Mouse (Mus musculus): ENCODE measurements around the gene Fam78b. TPM values are rescaled to one million over a fixed set of nuclear protein-coding genes. Genes with fewer than 3 reads are reported as not detected.

Fam78b gene
- polyA plus RNA-seq, 1 experiment from 2014 or later = 1.7 TPM

DNA sequence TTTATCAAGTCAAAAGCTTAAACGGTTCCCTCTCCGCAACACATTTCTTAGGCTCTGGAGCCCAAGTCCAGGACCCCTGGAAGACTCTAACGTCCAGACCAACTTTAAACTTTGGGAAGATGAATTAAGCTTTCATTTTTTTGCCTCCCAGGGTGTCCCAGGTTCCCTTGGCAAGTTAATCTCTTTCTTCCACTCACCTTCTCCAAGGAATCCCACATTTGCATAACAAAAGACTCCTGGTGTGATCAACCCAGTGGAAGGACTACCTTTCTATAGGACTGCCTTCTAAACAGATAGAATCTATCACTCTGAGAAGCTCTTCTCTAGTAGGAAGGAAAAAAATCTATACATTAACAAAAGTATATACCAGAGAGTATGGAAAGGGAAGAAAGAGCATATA lies 92.3 kb downstream of the Fam78b start:
- Histone ChIP-seq H3K4me3 (ENCODE audit: inconsistent target) (no peak overlapping the region), H3K36me3 (ENCODE audit: inconsistent target) (no peaks in the 10 kb centered on the region), H3K79me2 (ENCODE audit: inconsistent target) (no peaks in the 10 kb centered on the region), H3K27ac (no peak overlapping the region)
- 69% methylated on average over 3 of the region's 3 CpGs for WGBS (ENCODE audit: missing documents)

DNA sequence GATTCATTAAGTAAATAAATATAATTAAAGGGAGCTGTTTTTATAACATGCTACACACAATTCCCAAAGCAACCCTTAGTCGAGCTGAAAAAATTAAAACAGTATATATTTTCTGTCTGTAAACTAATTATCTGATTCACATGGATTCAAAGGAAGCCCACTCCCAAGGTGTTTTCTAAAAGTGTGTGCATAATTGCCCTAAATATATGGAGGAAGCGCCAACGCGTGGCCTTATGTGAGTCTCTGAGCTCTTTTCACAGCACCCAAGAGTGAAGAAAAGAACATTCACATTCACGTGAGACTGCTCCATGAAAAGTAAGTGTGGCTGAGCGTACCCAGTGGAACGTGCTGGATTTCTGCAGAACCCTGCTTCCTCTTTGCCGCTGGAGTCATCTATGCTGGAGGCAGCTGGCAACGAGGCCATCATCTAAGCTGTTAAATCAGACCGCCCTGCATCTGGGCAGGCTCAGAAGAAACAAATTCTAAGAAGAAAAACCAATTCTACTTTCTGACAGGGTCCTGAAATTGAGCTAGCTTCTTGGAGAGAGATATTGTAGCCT lies 93.5 kb downstream of the Fam78b start:
- Histone ChIP-seq H3K79me2 (ENCODE audit: inconsistent target) (no peaks in the 10 kb centered on the region), H3K36me3 (ENCODE audit: inconsistent target) (no peaks in the 10 kb centered on the region), H3K4me3 (ENCODE audit: inconsistent target) (no peak overlapping the region), H3K27ac (no peak overlapping the region)
- 81% methylated on average over 10 of the region's 10 CpGs for WGBS (ENCODE audit: missing documents)

DNA sequence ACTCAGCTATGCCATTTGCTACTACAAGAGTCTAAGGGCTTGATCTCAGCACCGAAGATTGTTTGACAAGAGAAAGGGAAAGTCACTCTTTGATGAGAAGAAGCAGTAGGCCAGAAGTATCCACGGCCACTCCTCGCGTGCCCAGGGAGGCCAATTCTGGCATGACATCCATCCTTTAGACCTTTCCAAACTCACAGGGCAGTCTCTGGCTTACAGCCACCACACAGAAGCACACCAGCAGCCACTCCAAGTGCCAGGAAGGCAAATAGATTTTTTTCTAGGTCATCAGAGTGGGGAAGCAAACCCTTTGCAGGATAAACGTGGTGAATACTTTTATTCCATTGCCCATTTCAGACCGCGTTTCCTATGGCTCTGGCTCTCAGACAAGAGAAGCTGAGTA lies 97.5 kb downstream of the Fam78b start:
- H3K4me3 ChIP-seq (ENCODE audit: inconsistent target) = no peak overlapping the region
- 91% methylated on average over 7 of the region's 7 CpGs for WGBS (ENCODE audit: missing documents)
- H3K27ac ChIP-seq = no peak overlapping the region
- no peaks in the 10 kb centered on the region for H3K36me3 ChIP-seq (ENCODE audit: inconsistent target)
- no peaks in the 10 kb centered on the region for H3K79me2 ChIP-seq (ENCODE audit: inconsistent target)

DNA sequence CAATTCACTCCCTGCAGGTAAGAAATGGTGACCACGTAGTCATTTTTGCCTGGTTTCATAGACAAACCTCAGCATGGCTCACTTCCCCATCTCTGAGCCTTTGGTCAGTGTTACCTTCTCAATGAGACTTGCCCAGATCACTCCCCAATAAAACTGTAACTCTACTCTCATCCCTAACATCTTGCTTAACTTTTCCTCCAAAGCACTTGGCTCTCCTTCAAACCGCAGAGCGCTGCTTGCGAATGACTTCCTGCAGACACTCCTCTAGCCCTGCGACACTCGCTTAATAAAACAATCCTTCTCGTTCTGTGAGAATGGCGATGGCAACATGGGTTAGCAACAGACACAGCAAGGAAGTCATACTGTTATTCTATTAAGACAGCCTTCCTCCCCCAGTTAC lies 100.8 kb downstream of the Fam78b start:
- Histone ChIP-seq H3K36me3 (ENCODE audit: inconsistent target) (no peaks in the 10 kb centered on the region), H3K27ac (no peak overlapping the region), H3K4me3 (ENCODE audit: inconsistent target) (no peak overlapping the region), H3K79me2 (ENCODE audit: inconsistent target) (no peaks in the 10 kb centered on the region)
- WGBS (ENCODE audit: missing documents) = 29% methylated on average over 8 of the region's 8 CpGs

DNA sequence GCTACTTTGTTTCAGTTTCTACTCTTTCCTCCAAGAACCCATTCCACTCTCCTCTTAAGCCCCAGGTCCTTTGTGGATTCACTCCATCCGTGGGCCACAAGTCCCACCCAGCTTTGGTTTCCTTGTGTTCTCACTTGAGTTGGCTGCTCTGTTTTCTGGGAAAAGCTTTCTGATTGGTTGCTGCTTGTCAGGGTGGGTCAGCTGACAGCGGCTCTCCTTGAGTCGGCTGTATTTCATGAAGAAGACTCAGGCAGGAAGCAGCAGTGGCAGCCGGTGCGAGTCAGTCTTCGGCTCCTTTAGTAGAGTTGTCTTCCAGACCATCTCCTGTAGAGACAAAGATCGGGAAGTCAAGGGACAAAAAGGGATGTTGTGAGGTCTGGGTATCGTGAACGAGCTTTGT lies 101.3 kb downstream of the Fam78b start:
- Histone ChIP-seq H3K79me2 (ENCODE audit: inconsistent target) (no peaks in the 10 kb centered on the region), H3K27ac (no peak overlapping the region), H3K4me3 (ENCODE audit: inconsistent target) (no peak overlapping the region), H3K36me3 (ENCODE audit: inconsistent target) (no peaks in the 10 kb centered on the region)
- WGBS (ENCODE audit: missing documents) = 58% methylated on average over 9 of the region's 9 CpGs

DNA sequence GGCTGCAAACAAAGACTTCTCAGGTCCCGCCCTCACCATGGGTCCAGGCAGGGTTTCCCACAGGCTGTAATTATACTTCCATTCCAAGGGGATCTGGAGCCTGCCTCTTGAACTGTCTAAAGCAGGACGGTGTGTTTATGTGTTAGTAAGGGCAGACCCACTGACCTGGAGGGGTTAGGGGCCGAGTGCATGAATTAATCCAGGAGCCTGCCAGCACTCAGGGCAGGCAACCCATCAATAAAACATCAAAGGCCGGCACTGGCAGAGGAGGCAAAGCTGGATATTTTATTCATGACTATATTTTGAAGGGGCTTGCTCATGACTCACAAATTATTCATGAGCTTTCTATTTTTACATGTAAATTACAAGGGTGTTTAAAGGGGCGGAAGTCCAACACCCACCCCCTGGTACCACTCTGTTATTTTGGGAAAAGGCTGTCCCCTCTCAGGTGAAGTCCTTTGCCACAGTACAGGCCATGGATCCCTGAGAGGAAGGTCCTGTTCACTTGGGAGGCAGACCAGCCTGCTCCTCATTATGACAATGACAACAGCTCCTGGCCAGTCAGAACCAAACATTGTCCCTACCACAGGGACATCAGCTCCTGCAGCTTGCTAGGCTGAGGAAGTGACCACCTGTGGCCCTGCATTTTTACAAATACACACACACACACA lies 103.9 kb downstream of the Fam78b start:
- no peaks in the 10 kb centered on the region for H3K36me3 ChIP-seq (ENCODE audit: inconsistent target)
- no peak overlapping the region for H3K27ac ChIP-seq
- no peak overlapping the region for H3K4me3 ChIP-seq (ENCODE audit: inconsistent target)
- H3K79me2 ChIP-seq (ENCODE audit: inconsistent target) = no peaks in the 10 kb centered on the region
- 69% methylated on average over 5 of the region's 5 CpGs for WGBS (ENCODE audit: missing documents)

DNA sequence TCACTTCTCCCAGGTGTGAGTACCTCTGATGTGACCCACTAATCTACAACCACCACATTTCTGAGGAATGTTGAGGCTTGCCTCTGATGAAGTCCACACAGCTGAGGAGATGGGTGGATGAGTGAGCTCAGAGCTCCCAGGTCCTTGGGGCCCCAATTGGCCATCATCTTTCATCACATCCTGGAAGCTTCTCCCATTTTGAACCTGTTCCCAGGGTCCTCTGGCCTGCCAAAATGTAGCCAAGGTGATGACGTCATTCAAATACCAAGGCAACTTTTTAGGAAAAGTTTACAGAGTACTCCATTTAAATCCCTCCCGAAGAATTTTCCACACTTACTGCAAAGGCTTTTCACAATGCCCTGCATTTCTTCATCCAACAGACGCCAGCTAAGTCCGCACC lies 104.7 kb downstream of the Fam78b start:
- no peaks in the 10 kb centered on the region for H3K36me3 ChIP-seq (ENCODE audit: inconsistent target)
- no peak overlapping the region for H3K4me3 ChIP-seq (ENCODE audit: inconsistent target)
- 97% methylated on average over 4 of the region's 4 CpGs for WGBS (ENCODE audit: missing documents)
- H3K27ac ChIP-seq = no peak overlapping the region
- H3K79me2 ChIP-seq (ENCODE audit: inconsistent target) = no peaks in the 10 kb centered on the region

DNA sequence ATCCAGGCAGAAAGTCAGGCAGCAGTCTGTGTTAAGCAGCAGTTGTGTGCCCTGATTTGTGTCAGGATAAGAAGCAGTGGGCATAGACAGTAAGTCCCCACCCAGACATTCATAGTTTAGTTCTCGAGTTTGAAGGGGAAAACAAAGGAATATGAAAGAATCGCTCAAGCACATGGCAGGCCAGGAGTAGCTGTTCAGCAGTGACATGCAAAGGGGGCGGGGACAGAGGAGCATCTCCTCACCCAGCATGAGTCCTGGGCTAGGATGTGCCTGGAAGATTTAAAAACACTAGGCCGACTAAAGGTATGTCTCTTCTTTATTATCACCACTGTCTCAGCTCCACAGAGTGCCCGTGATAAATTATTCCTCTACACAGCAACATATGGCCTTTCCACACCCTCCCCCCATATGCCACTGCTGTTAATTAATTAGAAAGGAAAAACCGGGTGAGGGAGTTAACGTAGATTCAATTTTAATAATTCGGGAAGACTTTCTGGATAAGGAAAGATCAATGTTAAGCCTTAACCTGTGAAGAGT lies 107.8 kb downstream of the Fam78b start:
- WGBS (ENCODE audit: missing documents) = 89% methylated on average over 8 of the region's 8 CpGs

DNA sequence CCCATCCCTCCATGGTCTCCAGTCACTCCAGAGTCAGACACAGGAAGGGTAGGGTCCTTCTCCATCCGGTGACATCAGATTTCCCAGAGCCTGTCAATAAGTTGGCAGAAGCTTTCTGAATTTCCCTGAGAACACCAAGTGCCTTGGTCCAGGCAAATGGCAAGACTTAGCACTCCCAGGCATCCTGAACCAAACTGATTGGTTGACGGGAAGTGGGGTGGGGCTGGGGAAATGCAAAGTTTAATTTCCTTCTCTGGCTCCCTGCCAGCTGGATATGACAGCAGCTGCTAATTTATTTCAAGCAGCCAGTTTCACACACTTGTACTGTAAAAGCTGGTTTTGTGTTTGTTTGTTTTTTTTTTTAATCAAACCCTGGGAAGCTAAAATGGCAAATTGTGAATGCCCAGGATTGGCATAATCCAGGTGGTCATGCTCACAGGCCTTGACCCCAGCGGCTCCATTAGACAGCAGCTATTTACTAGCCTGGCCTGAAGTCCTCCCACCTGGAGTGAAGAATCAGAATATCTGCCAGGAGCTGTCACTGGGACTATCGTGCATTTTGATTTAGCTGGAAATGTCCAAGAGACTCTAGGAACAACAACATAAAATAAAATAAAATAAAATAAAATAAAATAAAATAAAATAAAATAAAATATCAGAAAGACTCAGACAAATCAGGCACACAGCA lies 113.3 kb downstream of the Fam78b start:
- Histone ChIP-seq H3K27ac (no peak overlapping the region), H3K36me3 (ENCODE audit: inconsistent target) (no peaks in the 10 kb centered on the region), H3K4me3 (ENCODE audit: inconsistent target) (no peak overlapping the region), H3K79me2 (ENCODE audit: inconsistent target) (no peaks in the 10 kb centered on the region)
- 72% methylated on average over 4 of the region's 4 CpGs for WGBS (ENCODE audit: missing documents)

More for the DNA sequence above, 107.8 kb downstream of the Fam78b start:
- no peak overlapping the region for H3K4me3 ChIP-seq (ENCODE audit: inconsistent target)
- H3K27ac ChIP-seq = no peak overlapping the region
- no peaks in the 10 kb centered on the region for H3K79me2 ChIP-seq (ENCODE audit: inconsistent target)
- no peaks in the 10 kb centered on the region for H3K36me3 ChIP-seq (ENCODE audit: inconsistent target)

DNA sequence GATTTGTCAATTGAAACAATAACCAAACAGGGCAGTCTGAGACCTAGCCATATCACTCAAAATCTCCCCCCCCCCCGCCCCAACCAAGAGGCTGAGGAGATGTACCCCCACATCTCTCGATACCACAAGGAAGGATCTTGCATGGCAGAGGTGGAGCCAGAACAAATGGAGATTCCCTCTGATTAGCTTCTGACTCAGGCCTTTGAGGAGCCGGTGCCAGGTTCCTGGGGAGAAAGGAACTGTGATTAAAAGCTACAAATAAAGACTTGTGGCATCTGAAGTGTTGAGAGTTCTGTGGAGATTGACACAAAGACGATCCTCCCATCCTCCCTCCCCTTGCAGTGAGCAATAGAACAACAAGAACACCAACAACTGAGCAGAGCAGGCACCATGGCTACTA lies 113.9 kb downstream of the Fam78b start:
- Histone ChIP-seq H3K79me2 (ENCODE audit: inconsistent target) (no peaks in the 10 kb centered on the region), H3K36me3 (ENCODE audit: inconsistent target) (no peaks in the 10 kb centered on the region), H3K4me3 (ENCODE audit: inconsistent target) (no peak overlapping the region), H3K27ac (no peak overlapping the region)
- WGBS (ENCODE audit: missing documents) = 24% methylated on average over 3 of the region's 4 CpGs

DNA sequence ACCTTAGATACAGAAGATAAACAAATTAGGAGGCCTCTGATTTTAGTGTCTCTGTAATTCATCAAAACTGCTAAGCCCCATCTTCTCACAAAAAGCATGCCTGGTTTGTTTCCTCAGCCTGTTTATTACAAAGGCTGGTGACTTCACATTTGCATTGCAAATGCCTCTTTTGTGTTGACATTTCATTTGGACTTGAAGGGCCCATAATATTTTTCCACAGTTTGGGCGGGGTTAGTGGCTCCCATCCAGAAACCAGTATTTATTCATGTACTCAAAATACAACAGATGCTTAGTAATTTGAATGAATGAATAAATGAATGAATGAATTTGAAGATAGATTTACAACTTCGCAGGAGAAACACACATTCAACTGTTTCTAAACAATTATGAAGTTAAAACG lies 115.5 kb downstream of the Fam78b start:
- Histone ChIP-seq H3K36me3 (ENCODE audit: inconsistent target) (no peaks in the 10 kb centered on the region), H3K27ac (no peak overlapping the region), H3K4me3 (ENCODE audit: inconsistent target) (no peak overlapping the region), H3K79me2 (ENCODE audit: inconsistent target) (no peaks in the 10 kb centered on the region)
- 88% methylated on average over 3 of the region's 3 CpGs for WGBS (ENCODE audit: missing documents)

DNA sequence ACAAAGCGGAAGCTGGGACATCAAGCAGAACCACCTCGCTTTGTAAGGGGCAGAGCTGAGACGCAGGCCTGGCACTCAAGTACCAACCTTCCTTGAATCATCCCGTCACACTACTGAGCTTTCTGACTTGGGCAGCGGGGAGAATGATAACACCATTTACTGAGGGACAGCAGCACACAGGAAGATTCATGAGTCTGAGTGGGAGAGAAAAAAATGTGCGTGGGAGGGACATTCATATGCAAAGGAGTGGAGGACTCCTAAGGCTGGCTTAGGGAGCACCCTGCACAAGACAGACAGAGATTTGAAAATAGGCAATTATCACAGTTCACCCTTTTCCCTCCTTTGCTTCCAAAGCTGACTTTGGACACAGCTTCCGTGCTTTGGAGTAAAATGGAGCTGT lies 117.8 kb downstream of the Fam78b start:
- H3K4me3 ChIP-seq (ENCODE audit: inconsistent target) = no peak overlapping the region
- no peaks in the 10 kb centered on the region for H3K36me3 ChIP-seq (ENCODE audit: inconsistent target)
- no peak overlapping the region for H3K27ac ChIP-seq
- H3K79me2 ChIP-seq (ENCODE audit: inconsistent target) = no peaks in the 10 kb centered on the region
- 87% methylated on average over 7 of the region's 7 CpGs for WGBS (ENCODE audit: missing documents)

DNA sequence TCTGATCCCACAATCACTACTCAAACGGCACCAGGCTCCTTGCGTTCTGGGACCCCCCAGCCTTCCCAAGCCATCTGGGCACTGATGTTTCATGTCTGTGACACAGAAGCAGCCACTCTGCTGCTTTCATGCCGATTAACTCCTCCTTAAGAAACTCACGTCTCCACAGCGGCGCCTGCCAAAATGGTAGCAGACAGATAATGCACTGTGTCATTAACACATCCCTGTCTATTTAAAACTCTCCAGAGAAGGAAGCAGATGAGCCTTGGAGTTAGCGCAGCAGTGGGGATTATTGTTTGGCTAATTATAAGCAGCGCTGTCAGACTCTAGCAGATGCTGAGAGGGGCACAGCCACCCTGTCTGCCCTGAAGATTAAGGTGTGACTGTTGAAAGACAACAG lies 118.2 kb downstream of the Fam78b start:
- H3K36me3 ChIP-seq (ENCODE audit: inconsistent target) = no peaks in the 10 kb centered on the region
- WGBS (ENCODE audit: missing documents) = 82% methylated on average over 8 of the region's 8 CpGs
- no peak overlapping the region for H3K4me3 ChIP-seq (ENCODE audit: inconsistent target)
- no peaks in the 10 kb centered on the region for H3K79me2 ChIP-seq (ENCODE audit: inconsistent target)
- H3K27ac ChIP-seq = no peak overlapping the region

DNA sequence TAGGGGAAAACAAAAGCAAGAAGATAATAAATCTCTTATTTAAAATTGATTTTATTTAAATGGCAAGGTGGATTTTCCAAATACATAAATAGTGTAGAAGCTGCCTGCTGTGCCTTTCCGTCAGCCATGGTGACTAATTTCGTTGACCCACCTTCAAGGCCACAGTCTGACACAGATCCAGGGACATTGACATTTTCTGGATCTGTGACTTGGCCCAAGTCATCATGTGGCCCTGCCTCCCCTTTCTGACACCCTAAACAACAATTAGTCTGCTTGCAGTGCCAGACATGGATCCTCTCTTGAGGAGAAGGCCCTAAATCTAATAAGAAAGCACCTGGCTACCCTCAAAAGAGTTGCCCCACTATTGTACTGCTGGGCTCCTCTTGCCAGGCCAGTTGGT lies 121.2 kb downstream of the Fam78b start:
- 86% methylated on average over 2 of the region's 2 CpGs for WGBS (ENCODE audit: missing documents)
- H3K36me3 ChIP-seq (ENCODE audit: inconsistent target) = no peaks in the 10 kb centered on the region

DNA sequence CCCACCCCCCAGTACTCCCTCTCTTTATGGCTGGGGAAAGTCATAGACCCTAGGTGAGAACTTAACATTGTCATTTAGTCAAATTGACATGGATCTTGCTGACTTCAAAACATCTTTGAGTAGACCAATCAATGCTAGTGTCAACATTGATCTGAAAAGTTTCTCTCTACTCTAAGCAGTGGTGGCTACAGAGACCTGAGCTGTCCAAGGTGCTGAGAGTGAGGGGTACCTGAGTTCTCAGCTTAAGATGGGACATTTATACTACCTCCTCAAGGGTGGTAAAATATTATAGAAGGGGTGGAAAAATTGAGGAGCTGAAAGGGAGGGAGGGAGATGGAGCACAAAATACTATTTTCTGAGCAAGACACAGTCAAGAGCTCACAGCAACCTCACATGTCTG lies 122.3 kb downstream of the Fam78b start:
- Histone ChIP-seq H3K36me3 (ENCODE audit: inconsistent target) (no peaks in the 10 kb centered on the region), H3K27ac (no peak overlapping the region)

More for the DNA sequence above, 121.2 kb downstream of the Fam78b start:
- Histone ChIP-seq H3K4me3 (ENCODE audit: inconsistent target) (no peak overlapping the region), H3K79me2 (ENCODE audit: inconsistent target) (no peaks in the 10 kb centered on the region), H3K27ac (no peak overlapping the region)

More for the DNA sequence above, 122.3 kb downstream of the Fam78b start:
- no peaks in the 10 kb centered on the region for H3K79me2 ChIP-seq (ENCODE audit: inconsistent target)
- no peak overlapping the region for H3K4me3 ChIP-seq (ENCODE audit: inconsistent target)

Data from macrophage (primary cell).